Mouse (Mus musculus): ENCODE results near the gene Pik3c2g.

GRCm38 (mm10) chr6:139899630-139900151 lies 312.7 kb downstream of the Pik3c2g start:
- TF ChIP-seq CTCF (IDR thresholded peaks at IDR 0.05; ENCODE audit: extremely low read depth, insufficient read depth, insufficient read length, insufficient replicate concordance) (no peak), POLR2A (IDR thresholded peaks at IDR 0.05; ENCODE audit: low read depth, low read length) (no peak)

Measured in spleen, adult 2 months (tissue).